Mouse (Mus musculus) intestine, postnatal 0 days (tissue): ENCODE results near the gene Bod1l. TPM values are rescaled to one million over a fixed set of nuclear protein-coding genes. Genes with fewer than 3 reads are reported as not detected.

ENCODE experiments used
- ATAC-seq: fragments of 200-750 bp; cut with Nextera tagmentation; 2 replicates; pipeline ENCODE4 v1.8.0; 2017; ENCODE audit warnings: mild to moderate bottlenecking, moderate TSS enrichment, moderate library complexity
- H3K27ac ChIP-seq: fragments of 300-500 bp; sonication (generic); 2 replicates; pipeline ENCODE4 v1.5.1; 2014; ENCODE audit warnings: mild to moderate bottlenecking, low read depth, low read length, moderate library complexity
- H3K27me3 ChIP-seq: fragments of 300-500 bp; sonication (generic); replicated peaks from 2 replicates; pipeline ENCODE4 v1.6.1; 2014; ENCODE audit warnings: low read length, mixed read lengths; ENCODE audit not compliant: control insufficient read depth, insufficient read depth
- H3K36me3 ChIP-seq: fragments of 300-500 bp; sonication (generic); 2 replicates; pipeline ENCODE4 v1.6.1; 2014; ENCODE audit warnings: mild to moderate bottlenecking, moderate library complexity; ENCODE audit not compliant: control insufficient read depth, insufficient read depth
- H3K4me1 ChIP-seq: fragments of 300-500 bp; sonication (generic); replicated peaks from 2 replicates; pipeline ENCODE4 v1.6.1; 2014; ENCODE audit warnings: antibody characterized with exemption, low read length, mixed read lengths; ENCODE audit not compliant: control insufficient read depth, insufficient read depth
- H3K4me2 ChIP-seq: fragments of 300-500 bp; sonication (generic); replicated peaks from 2 replicates; pipeline ENCODE4 v1.6.1; 2014; ENCODE audit warnings: low read depth, mild to moderate bottlenecking, moderate library complexity
- H3K4me3 ChIP-seq: fragments of 300-500 bp; sonication (generic); 2 replicates; pipeline ENCODE4 v1.5.1; 2014; ENCODE audit warnings: low read depth, low read length
- H3K9ac ChIP-seq: fragments of 300-500 bp; sonication (generic); 2 replicates; pipeline ENCODE4 v1.6.1; 2014; ENCODE audit warnings: mild to moderate bottlenecking, low read depth, low read length
- H3K9me3 ChIP-seq: fragments of 300-500 bp; sonication (generic); 2 replicates; pipeline ENCODE4 v1.6.1; 2016; ENCODE audit warnings: mixed run types; ENCODE audit not compliant: control insufficient read depth
- CTCF ChIP-seq: sonication (generic); IDR thresholded peaks from 2 replicates; pipeline ENCODE4 v1.5.1; 2016; ENCODE audit warnings: low read depth, mild to moderate bottlenecking, control low read depth, antibody characterized with exemption, moderate library complexity
- WGBS: fragments of 180-500 bp; shearing (Covaris S2); extraction: QIAGEN DNeasy Blood & Tissue Kit; methylation state at CpG from one replicate; pipeline ENCODE4 v1.1.7; 2014; 5-methylcytosine and 5-hydroxymethylcytosine counted together
- polyA plus RNA-seq: library from polyadenylated mRNA; unstranded; fragments of >200 nt; fragmentation: Nextera tagmentation; extraction: Ambion mirVana; gene quantifications from 2 replicates; pipeline ENCODE4 v1.2.1, GENCODE M21; 2015

Gene Bod1l
- polyA plus RNA-seq, 1 experiment from 2014 or later, result 13.2 TPM

GRCm38 (mm10) chr5:41761509-41762140 is 82.5 kb downstream of the Bod1l start:
- no peak overlapping the region for H3K27ac ChIP-seq
- no peak for TF ChIP-seq CTCF
- H3K27me3 ChIP-seq, result peaks cover 88% of the 10 kb centered on the region
- no peaks in the 10 kb centered on the region for H3K36me3 ChIP-seq
- ATAC-seq, result no peak
- H3K4me2 ChIP-seq, result peak overlapping the region; percentile 63
- no peaks in the 10 kb centered on the region for H3K9me3 ChIP-seq
- no peaks in the 10 kb centered on the region for H3K4me1 ChIP-seq
- 6% methylated on average over 56 of the region's 56 CpGs for WGBS
- H3K9ac ChIP-seq, result no peak overlapping the region
- H3K4me3 ChIP-seq, result peak overlapping the region; percentile 32

- no peak for ATAC-seq
Measured at GRCm38 (mm10) chr5:41760831-41761508, 83.1 kb downstream of the Bod1l start.

DNA sequence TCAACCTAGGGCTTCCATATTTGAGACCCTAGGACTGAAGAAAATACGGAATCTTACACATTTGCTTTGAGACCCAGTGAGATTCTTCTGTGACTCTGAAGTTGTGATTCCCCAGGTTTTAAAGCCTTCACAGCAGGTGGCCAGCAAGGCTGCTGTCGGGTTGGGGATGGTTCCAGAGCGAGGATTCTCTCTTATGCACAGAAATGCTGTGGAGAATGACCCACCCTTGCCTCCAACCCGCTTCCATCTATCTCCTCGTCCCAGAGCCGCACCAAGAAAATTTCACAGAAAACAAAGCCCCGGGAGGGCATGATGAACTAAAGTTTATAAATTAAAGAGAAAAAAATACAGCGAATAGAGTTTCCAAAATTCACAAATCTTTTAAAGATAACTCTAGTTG is 84.0 kb downstream of the Bod1l start:
- H3K27me3 ChIP-seq, result peaks cover 84% of the 10 kb centered on the region
- no peak for ATAC-seq
- H3K9ac ChIP-seq, result no peak overlapping the region
- no peaks in the 10 kb centered on the region for H3K9me3 ChIP-seq
- no peak overlapping the region for H3K4me2 ChIP-seq
- no peak overlapping the region for H3K4me3 ChIP-seq
- no peaks in the 10 kb centered on the region for H3K4me1 ChIP-seq
- no peak overlapping the region for H3K27ac ChIP-seq
- H3K36me3 ChIP-seq, result no peaks in the 10 kb centered on the region
- TF ChIP-seq CTCF, result no peak
- 26% methylated on average over 8 of the region's 8 CpGs for WGBS

More at GRCm38 (mm10) chr5:41760831-41761508, 83.1 kb downstream of the Bod1l start:
- H3K36me3 ChIP-seq, result no peaks in the 10 kb centered on the region
- H3K27ac ChIP-seq, result no peak overlapping the region
- peak overlapping the region; percentile 63 for H3K4me2 ChIP-seq
- 24% methylated on average over 22 of the region's 22 CpGs for WGBS
- H3K27me3 ChIP-seq, result peaks cover 82% of the 10 kb centered on the region
- no peak for TF ChIP-seq CTCF
- no peaks in the 10 kb centered on the region for H3K9me3 ChIP-seq
- H3K9ac ChIP-seq, result no peak overlapping the region
- peak overlapping the region; percentile 32 for H3K4me3 ChIP-seq
- no peaks in the 10 kb centered on the region for H3K4me1 ChIP-seq

DNA sequence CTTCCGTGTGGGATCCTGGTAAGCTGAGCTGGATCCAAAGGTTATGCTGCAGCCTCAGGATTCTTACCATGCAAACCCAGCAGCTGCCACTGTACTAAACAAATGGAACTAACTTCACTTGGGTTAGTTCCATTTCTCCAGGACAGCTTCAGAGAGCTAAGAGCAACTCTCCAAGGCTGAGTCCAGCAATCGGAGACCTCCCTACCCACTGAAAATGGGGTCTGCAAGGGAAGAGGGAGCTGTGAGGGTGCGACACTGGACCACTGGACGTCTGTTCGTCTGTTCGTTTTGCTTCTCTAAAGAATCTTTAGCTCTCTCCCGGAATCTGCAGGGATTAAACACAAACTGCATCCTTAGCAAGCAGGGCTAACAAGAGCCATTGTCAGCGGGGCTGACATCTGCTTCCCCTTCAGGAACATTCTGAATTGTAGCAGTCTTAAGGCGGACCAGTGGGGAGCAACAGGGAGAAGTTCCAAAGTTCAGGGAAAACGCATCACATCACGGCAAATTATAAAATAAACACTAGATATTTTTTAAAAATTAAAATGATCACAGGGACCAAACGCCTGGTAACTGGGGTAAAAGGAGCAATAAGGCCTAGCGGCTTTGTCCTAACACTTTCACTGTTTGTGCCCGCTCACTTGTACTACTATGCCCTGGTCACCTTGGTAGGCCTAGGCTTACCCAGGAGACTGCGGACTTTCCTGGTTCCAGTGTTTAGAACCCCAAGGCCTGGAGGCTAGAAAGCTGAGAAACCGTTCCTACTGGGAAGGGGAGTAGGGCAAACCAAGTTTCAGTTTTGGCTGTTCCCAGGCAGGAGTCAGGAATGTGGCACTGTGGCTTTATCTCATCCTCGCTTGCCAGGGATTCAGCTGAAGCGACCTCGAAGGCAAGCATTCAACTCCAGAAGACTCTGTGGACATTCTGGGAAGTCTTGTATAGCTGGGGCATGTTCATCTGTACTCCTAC is 85.2 kb downstream of the Bod1l start:
- no peak for ATAC-seq
- no peak overlapping the region for H3K27ac ChIP-seq
- H3K36me3 ChIP-seq, result no peaks in the 10 kb centered on the region
- no peak overlapping the region for H3K4me2 ChIP-seq
- 29% methylated on average over 19 of the region's 19 CpGs for WGBS
- peaks cover 83% of the 10 kb centered on the region for H3K27me3 ChIP-seq
- no peaks in the 10 kb centered on the region for H3K4me1 ChIP-seq
- no peak for TF ChIP-seq CTCF
- no peak overlapping the region for H3K4me3 ChIP-seq
- no peaks in the 10 kb centered on the region for H3K9me3 ChIP-seq
- H3K9ac ChIP-seq, result no peak overlapping the region

- Histone ChIP-seq H3K9me3 (no peaks in the 10 kb centered on the region), H3K27ac (no peak overlapping the region), H3K36me3 (no peaks in the 10 kb centered on the region), H3K9ac (no peak overlapping the region), H3K27me3 (peaks cover 75% of the 10 kb centered on the region), H3K4me3 (no peak overlapping the region), H3K4me1 (no peaks in the 10 kb centered on the region), H3K4me2 (no peak overlapping the region)
- 17% methylated on average over 5 of the region's 5 CpGs for whole genome bisulfite sequencing
- no peak for TF ChIP-seq CTCF
- ATAC-seq, result no peak
Measured at GRCm38 (mm10) chr5:41757338-41757737, 86.8 kb downstream of the Bod1l start.

- Histone ChIP-seq H3K9ac (no peak overlapping the region), H3K27ac (no peak overlapping the region), H3K4me2 (no peak overlapping the region), H3K36me3 (no peaks in the 10 kb centered on the region), H3K4me1 (no peaks in the 10 kb centered on the region), H3K27me3 (peaks cover 70% of the 10 kb centered on the region), H3K9me3 (no peaks in the 10 kb centered on the region), H3K4me3 (no peak overlapping the region)
- TF ChIP-seq CTCF, result no peak
- no peak for ATAC-seq
- 28% methylated on average over 4 of the region's 4 CpGs for WGBS
Measured at GRCm38 (mm10) chr5:41756396-41756795, 87.7 kb downstream of the Bod1l start.
